ENCODE assay signal across 17 mouse cellular contexts in the genomic region with DNA sequence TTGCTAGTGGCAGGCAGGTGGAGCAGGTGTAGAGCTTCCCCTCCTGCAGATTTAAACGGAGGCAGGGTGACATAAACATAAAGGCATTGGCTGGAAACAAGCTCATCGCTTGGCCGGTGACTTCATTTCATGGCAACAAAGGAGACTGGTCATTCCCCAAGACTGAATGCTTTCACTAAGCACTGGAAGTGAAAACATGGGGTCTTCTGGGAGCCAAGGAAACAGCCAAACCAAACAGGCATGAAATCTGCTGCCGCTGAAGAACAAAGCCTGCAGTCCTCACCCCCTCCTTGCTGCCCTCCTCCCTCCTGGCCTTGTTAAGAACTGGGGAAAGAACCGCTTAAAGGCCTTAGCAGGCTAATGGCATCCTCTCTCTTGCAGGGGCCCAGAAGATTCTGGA. TPM values are rescaled to one million over a fixed set of nuclear protein-coding genes. Genes with fewer than 3 reads are reported as not detected.
DNase-seq lines count a peak whose midpoint lies in the region; ATAC-seq and TF ChIP-seq lines count a peak whose summit lies in the region.
"Had no signal": no experiment of that assay in that cellular context is flagged by ENCODE, and none has a peak within 500 bp of the region (broad histone marks: within the 10 kb centered on the region; RNA-seq: fewer than 3 reads in every experiment).

No protein-coding gene starts in this region.

- H3K9me3 ChIP-seq in forebrain, embryonic 16.5 days (ENCODE audit: control insufficient read depth, low read length): no peaks in the 10 kb centered on the region
- H3K9me3 ChIP-seq in neural tube, embryonic 13.5 days: no peaks in the 10 kb centered on the region
- no peaks in the 10 kb centered on the region for H3K9me3 ChIP-seq in stomach, postnatal 0 days (ENCODE audit: control insufficient read depth, low read length)
- H3K9me3 ChIP-seq in limb, embryonic 10.5 days (replicated peaks): no peaks in the 10 kb centered on the region
- H3K9me3 ChIP-seq: embryonic facial prominence, embryonic 12.5 days; limb, embryonic 12.5 days; liver, embryonic 15.5 days had no signal

- ATAC-seq in forebrain, embryonic 16.5 days: peak; percentile 71
- peak; percentile 49; the same call in 1 of the 2 replicates for ATAC-seq in neural tube, embryonic 13.5 days (ENCODE audit: low read depth)
- no peak for ATAC-seq in stomach, postnatal 0 days (ENCODE audit: low FRiP score, low TSS enrichment)
- ATAC-seq in frontal cortex, adult (ENCODE audit: low TSS enrichment): no peak
- ATAC-seq: CD4-positive, CD25-positive, alpha-beta regulatory T cell, adult 4 months had no signal

- H3K27ac ChIP-seq in forebrain, embryonic 16.5 days (ENCODE audit: low read length): no peak overlapping the region
- H3K27ac ChIP-seq in neural tube, embryonic 13.5 days (replicated peaks): no peak overlapping the region
- no peak overlapping the region for H3K27ac ChIP-seq in stomach, postnatal 0 days (replicated peaks)
- H3K27ac ChIP-seq in limb, embryonic 10.5 days: no peak overlapping the region
- H3K27ac ChIP-seq: embryonic facial prominence, embryonic 12.5 days; limb, embryonic 12.5 days; liver, embryonic 15.5 days had no signal

- H3K36me3 ChIP-seq in forebrain, embryonic 16.5 days (ENCODE audit: control insufficient read depth, insufficient read depth): no peaks in the 10 kb centered on the region
- H3K36me3 ChIP-seq in neural tube, embryonic 13.5 days: no peaks in the 10 kb centered on the region
- no peaks in the 10 kb centered on the region for H3K36me3 ChIP-seq in stomach, postnatal 0 days (ENCODE audit: control insufficient read depth, insufficient read depth, low read length)
- H3K36me3 ChIP-seq in limb, embryonic 10.5 days: no peaks in the 10 kb centered on the region
- H3K36me3 ChIP-seq: embryonic facial prominence, embryonic 12.5 days; limb, embryonic 12.5 days; liver, embryonic 15.5 days had no signal

- no peak overlapping the region for H3K4me3 ChIP-seq in forebrain, embryonic 16.5 days (replicated peaks; ENCODE audit: low read length)
- H3K4me3 ChIP-seq in neural tube, embryonic 13.5 days: no peak overlapping the region
- H3K4me3 ChIP-seq in stomach, postnatal 0 days (ENCODE audit: low read depth, low read length): no peak overlapping the region
- no peak overlapping the region for H3K4me3 ChIP-seq in limb, embryonic 10.5 days
- H3K4me3 ChIP-seq: embryonic facial prominence, embryonic 12.5 days; limb, embryonic 12.5 days; liver, embryonic 15.5 days had no signal

- DNase-seq in embryo, embryonic 9.5 days (ENCODE audit: extremely low spot score): peak; percentile 13
- peak; percentile 45 for DNase-seq in mesoderm, embryonic 11.5 days (ENCODE audit: low read depth, low spot score)
- DNase-seq in stomach, postnatal 0 days (ENCODE audit: low spot score): no peak
- no peak for DNase-seq in limb, embryonic 10.5 days (ENCODE audit: low spot score)
- DNase-seq in MN1 (ENCODE audit: low spot score): no peak
- DNase-seq: cerebellum, adult 9-10 months; kidney, postnatal 10 days; layer of hippocampus, adult 9-11 months; spleen, adult 18-20 months had no signal

- peaks cover 4% of the 10 kb centered on the region; the same call in 1 of the 2 replicates for H3K4me1 ChIP-seq in forebrain, embryonic 16.5 days (replicated peaks; ENCODE audit: control insufficient read depth, insufficient read depth, low read length)
- peaks cover 32% of the 10 kb centered on the region for H3K4me1 ChIP-seq in neural tube, embryonic 13.5 days (replicated peaks)
- no peaks in the 10 kb centered on the region for H3K4me1 ChIP-seq in stomach, postnatal 0 days (replicated peaks; ENCODE audit: control insufficient read depth, insufficient read depth)
- no peaks in the 10 kb centered on the region for H3K4me1 ChIP-seq in limb, embryonic 10.5 days
- H3K4me1 ChIP-seq: embryonic facial prominence, embryonic 12.5 days; limb, embryonic 12.5 days; liver, embryonic 15.5 days had no signal

- H3K27me3 ChIP-seq in forebrain, embryonic 16.5 days (replicated peaks; ENCODE audit: control insufficient read depth, insufficient read depth, low read length): no peaks in the 10 kb centered on the region
- H3K27me3 ChIP-seq in neural tube, embryonic 13.5 days: no peaks in the 10 kb centered on the region; the same call in 1 of the 2 replicates
- no peaks in the 10 kb centered on the region for H3K27me3 ChIP-seq in stomach, postnatal 0 days (ENCODE audit: control insufficient read depth, insufficient read depth, low read length)
- no peaks in the 10 kb centered on the region for H3K27me3 ChIP-seq in limb, embryonic 10.5 days (ENCODE audit: low read depth, poor library complexity, severe bottlenecking)
- H3K27me3 ChIP-seq: embryonic facial prominence, embryonic 12.5 days; limb, embryonic 12.5 days; liver, embryonic 15.5 days had no signal

- no peak overlapping the region for H3K9ac ChIP-seq in forebrain, embryonic 16.5 days (replicated peaks; ENCODE audit: low read depth, low read length)
- H3K9ac ChIP-seq in neural tube, embryonic 13.5 days: no peak overlapping the region
- no peak overlapping the region for H3K9ac ChIP-seq in stomach, postnatal 0 days (ENCODE audit: low read length)
- H3K9ac ChIP-seq: embryonic facial prominence, embryonic 12.5 days; limb, embryonic 12.5 days; liver, embryonic 15.5 days had no signal

- WGBS in forebrain, embryonic 16.5 days: 7% methylated on average over 5 of the region's 5 CpGs
- WGBS in neural tube, embryonic 13.5 days: 16% methylated on average over 5 of the region's 5 CpGs
- 60% methylated on average over 5 of the region's 5 CpGs for WGBS in stomach, postnatal 0 days
- 75% methylated on average over 5 of the region's 5 CpGs for WGBS in limb, embryonic 10.5 days

- no peak for TF ChIP-seq EP300 in stomach, postnatal 0 days (optimal IDR thresholded peaks at IDR 0.05)

- no peak overlapping the region for H3K4me2 ChIP-seq in forebrain, embryonic 16.5 days (ENCODE audit: low read length)
- no peak overlapping the region for H3K4me2 ChIP-seq in neural tube, embryonic 13.5 days
- no peak overlapping the region for H3K4me2 ChIP-seq in stomach, postnatal 0 days (replicated peaks; ENCODE audit: low read depth)
- H3K4me2 ChIP-seq: embryonic facial prominence, embryonic 12.5 days; limb, embryonic 12.5 days; liver, embryonic 15.5 days had no signal

- no peak for TF ChIP-seq CTCF in stomach, postnatal 0 days (IDR thresholded peaks at IDR 0.05; ENCODE audit: low read depth)

RNA-seq across cellular contexts. Expression of gene Cdhr3, which starts 6.5 kb away (rescaled TPM):
- 0.21 and 0.48 TPM in 2 replicates for polyA plus RNA-seq in forebrain, embryonic 16.5 days (2015; fragmentation: Nextera tagmentation; extraction: Ambion mirVana)
- 0.18 and 0.33 TPM in 2 replicates for polyA plus RNA-seq in neural tube, embryonic 13.5 days (2015; fragmentation: Nextera tagmentation; extraction: Ambion mirVana)
- 0.05 and 0.07 TPM in 2 replicates for polyA plus RNA-seq in stomach, postnatal 0 days (2015; fragmentation: Nextera tagmentation; extraction: Ambion mirVana)
- polyA plus RNA-seq in limb, embryonic 10.5 days (2016; fragmentation: Nextera tagmentation; extraction: Ambion mirVana): not detected in 2 replicates
- polyA plus RNA-seq: embryonic facial prominence, embryonic 12.5 days; intestine, embryonic 14.5 days; limb, embryonic 12.5 days had no signal

Comparison
In these comparisons a context has a peak if more than half of its experiments do, and no peak if none do; other contexts are left out.
1. DNase-seq: peak in embryo, embryonic 9.5 days (single experiment) and mesoderm, embryonic 11.5 days (single experiment); none in stomach, postnatal 0 days (single experiment), limb, embryonic 10.5 days (single experiment) and MN1 (single experiment).
2. ATAC-seq: peak in forebrain, embryonic 16.5 days (single experiment) and neural tube, embryonic 13.5 days (single experiment); none in stomach, postnatal 0 days (single experiment) and frontal cortex, adult (single experiment).